Mouse (Mus musculus): ENCODE results near the gene Wipf1. TPM values are rescaled to one million over a fixed set of nuclear protein-coding genes. Genes with fewer than 3 reads are reported as not detected.

The Wipf1 gene
- total and polyA plus RNA-seq, 3 experiments, result 0.98 to 50.6 (median 7.1) TPM

GRCm38 (mm10) chr2:73527956-73528355, 1.6 kb downstream of the Wipf1 start:
- Histone ChIP-seq H3K9me3 (replicated peaks) (peaks cover 5% of the 10 kb centered on the region), H3K27me3 (ENCODE audit: insufficient read depth, low read length) (no peaks in the 10 kb centered on the region), H3K4me3 (ENCODE audit: low read depth, low read length) (no peak overlapping the region), H3K4me1 (ENCODE audit: insufficient read depth, low read depth, low read length) (no peaks in the 10 kb centered on the region), H3K36me3 (replicated peaks) (no peaks in the 10 kb centered on the region)
- DNase-seq (ENCODE audit: low spot score) (no peak), ATAC-seq (ENCODE audit: extremely low read depth, insufficient number of reproducible peaks, low FRiP score, poor library complexity, severe bottlenecking) (no peak)
- TF ChIP-seq GATA1 (IDR thresholded peaks at IDR 0.05; ENCODE audit: borderline replicate concordance, low read length) (no peak), CTCF (IDR thresholded peaks at IDR 0.05; ENCODE audit: low read depth, low read length) (no peak), POLR2AphosphoS5 (IDR thresholded peaks at IDR 0.05; ENCODE audit: insufficient replicate concordance, low read depth, low read length) (no peak), TAL1 (conservative IDR thresholded peaks at IDR 0.05; ENCODE audit: low read depth, low read length) (no peak), GATA2 (IDR thresholded peaks at IDR 0.05; ENCODE audit: borderline replicate concordance, low read depth, low read length) (no peak)

GRCm38 (mm10) chr2:73526691-73527090, 2.8 kb downstream of the Wipf1 start:
- no peak for TF ChIP-seq GATA2 (IDR thresholded peaks at IDR 0.05; ENCODE audit: borderline replicate concordance, low read depth, low read length)
- no peak for TF ChIP-seq CTCF (IDR thresholded peaks at IDR 0.05; ENCODE audit: low read depth, low read length)
- TF ChIP-seq TAL1 (conservative IDR thresholded peaks at IDR 0.05; ENCODE audit: low read depth, low read length), result no peak
- no peak for TF ChIP-seq GATA1 (IDR thresholded peaks at IDR 0.05; ENCODE audit: borderline replicate concordance, low read length)
- TF ChIP-seq POLR2AphosphoS5 (IDR thresholded peaks at IDR 0.05; ENCODE audit: insufficient replicate concordance, low read depth, low read length), result no peak
- Histone ChIP-seq H3K9me3 (replicated peaks) (peaks cover 5% of the 10 kb centered on the region), H3K4me3 (ENCODE audit: low read depth, low read length) (no peak overlapping the region), H3K36me3 (replicated peaks) (no peaks in the 10 kb centered on the region), H3K4me1 (ENCODE audit: insufficient read depth, low read depth, low read length) (no peaks in the 10 kb centered on the region), H3K27me3 (ENCODE audit: insufficient read depth, low read length) (peaks cover 2% of the 10 kb centered on the region; the same call in 1 of the 2 replicates)
- DNase-seq (ENCODE audit: low spot score), result no peak
- no peak for ATAC-seq (ENCODE audit: extremely low read depth, insufficient number of reproducible peaks, low FRiP score, poor library complexity, severe bottlenecking)

- TF ChIP-seq CTCF (IDR thresholded peaks at IDR 0.05; ENCODE audit: low read depth, low read length) (no peak), GATA1 (IDR thresholded peaks at IDR 0.05; ENCODE audit: borderline replicate concordance, low read length) (no peak), TAL1 (conservative IDR thresholded peaks at IDR 0.05; ENCODE audit: low read depth, low read length) (no peak), GATA2 (IDR thresholded peaks at IDR 0.05; ENCODE audit: borderline replicate concordance, low read depth, low read length) (no peak), POLR2AphosphoS5 (IDR thresholded peaks at IDR 0.05; ENCODE audit: insufficient replicate concordance, low read depth, low read length) (no peak)
- Histone ChIP-seq H3K9me3 (replicated peaks) (no peaks in the 10 kb centered on the region), H3K27me3 (ENCODE audit: insufficient read depth, low read length) (peaks cover 6% of the 10 kb centered on the region; the same call in 1 of the 2 replicates), H3K4me3 (ENCODE audit: low read depth, low read length) (no peak overlapping the region), H3K36me3 (replicated peaks) (no peaks in the 10 kb centered on the region), H3K4me1 (ENCODE audit: insufficient read depth, low read depth, low read length) (no peaks in the 10 kb centered on the region)
- ATAC-seq (ENCODE audit: extremely low read depth, insufficient number of reproducible peaks, low FRiP score, poor library complexity, severe bottlenecking) (no peak), DNase-seq (ENCODE audit: low spot score) (no peak)
Observed at GRCm38 (mm10) chr2:73522891-73523290, 6.6 kb downstream of the Wipf1 start.

GRCm38 (mm10) chr2:73522336-73522735, 7.2 kb downstream of the Wipf1 start:
- ATAC-seq (ENCODE audit: extremely low read depth, insufficient number of reproducible peaks, low FRiP score, poor library complexity, severe bottlenecking), result no peak
- TF ChIP-seq POLR2AphosphoS5 (IDR thresholded peaks at IDR 0.05; ENCODE audit: insufficient replicate concordance, low read depth, low read length), result no peak
- no peak for TF ChIP-seq CTCF (IDR thresholded peaks at IDR 0.05; ENCODE audit: low read depth, low read length)
- no peak for TF ChIP-seq TAL1 (conservative IDR thresholded peaks at IDR 0.05; ENCODE audit: low read depth, low read length)
- DNase-seq (ENCODE audit: low spot score), result no peak
- H3K4me3 ChIP-seq (ENCODE audit: low read depth, low read length), result no peak overlapping the region
- H3K27me3 ChIP-seq (ENCODE audit: insufficient read depth, low read length), result peaks cover 6% of the 10 kb centered on the region; the same call in 1 of the 2 replicates
- H3K36me3 ChIP-seq (replicated peaks), result no peaks in the 10 kb centered on the region
- no peaks in the 10 kb centered on the region for H3K4me1 ChIP-seq (ENCODE audit: insufficient read depth, low read depth, low read length)
- no peaks in the 10 kb centered on the region for H3K9me3 ChIP-seq (replicated peaks)

- no peak for TF ChIP-seq TAL1 (conservative IDR thresholded peaks at IDR 0.05; ENCODE audit: low read depth, low read length)
- no peak for TF ChIP-seq GATA1 (IDR thresholded peaks at IDR 0.05; ENCODE audit: borderline replicate concordance, low read length)
- no peak for ATAC-seq (ENCODE audit: extremely low read depth, insufficient number of reproducible peaks, low FRiP score, poor library complexity, severe bottlenecking)
- Histone ChIP-seq H3K36me3 (replicated peaks) (no peaks in the 10 kb centered on the region), H3K27me3 (ENCODE audit: insufficient read depth, low read length) (peaks cover 8% of the 10 kb centered on the region; the same call in 1 of the 2 replicates), H3K4me1 (ENCODE audit: insufficient read depth, low read depth, low read length) (no peaks in the 10 kb centered on the region), H3K9me3 (replicated peaks) (no peaks in the 10 kb centered on the region), H3K4me3 (ENCODE audit: low read depth, low read length) (no peak overlapping the region)
- no peak for DNase-seq (ENCODE audit: low spot score)
Observed at GRCm38 (mm10) chr2:73521737-73522136, 7.8 kb downstream of the Wipf1 start.

GRCm38 (mm10) chr2:73518966-73519365, 10.6 kb downstream of the Wipf1 start:
- H3K27me3 ChIP-seq (ENCODE audit: insufficient read depth, low read length), result peaks cover 11% of the 10 kb centered on the region
- TF ChIP-seq GATA2 (IDR thresholded peaks at IDR 0.05; ENCODE audit: borderline replicate concordance, low read depth, low read length) (no peak), TAL1 (conservative IDR thresholded peaks at IDR 0.05; ENCODE audit: low read depth, low read length) (no peak), POLR2AphosphoS5 (IDR thresholded peaks at IDR 0.05; ENCODE audit: insufficient replicate concordance, low read depth, low read length) (no peak), CTCF (IDR thresholded peaks at IDR 0.05; ENCODE audit: low read depth, low read length) (no peak), GATA1 (IDR thresholded peaks at IDR 0.05; ENCODE audit: borderline replicate concordance, low read length) (no peak)
- no peaks in the 10 kb centered on the region for H3K4me1 ChIP-seq (ENCODE audit: insufficient read depth, low read depth, low read length)
- H3K4me3 ChIP-seq (ENCODE audit: low read depth, low read length), result no peak overlapping the region
- ATAC-seq (ENCODE audit: extremely low read depth, insufficient number of reproducible peaks, low FRiP score, poor library complexity, severe bottlenecking) (no peak), DNase-seq (ENCODE audit: low spot score) (no peak)
- H3K36me3 ChIP-seq (replicated peaks), result no peaks in the 10 kb centered on the region
- H3K9me3 ChIP-seq (replicated peaks), result no peaks in the 10 kb centered on the region

GRCm38 (mm10) chr2:73518311-73518710, 11.2 kb downstream of the Wipf1 start:
- no peak overlapping the region for H3K4me3 ChIP-seq (ENCODE audit: low read depth, low read length)
- ATAC-seq (ENCODE audit: extremely low read depth, insufficient number of reproducible peaks, low FRiP score, poor library complexity, severe bottlenecking), result no peak
- no peaks in the 10 kb centered on the region for H3K36me3 ChIP-seq (replicated peaks)
- no peak for TF ChIP-seq TAL1 (conservative IDR thresholded peaks at IDR 0.05; ENCODE audit: low read depth, low read length)
- no peak for TF ChIP-seq GATA2 (IDR thresholded peaks at IDR 0.05; ENCODE audit: borderline replicate concordance, low read depth, low read length)
- no peak for TF ChIP-seq CTCF (IDR thresholded peaks at IDR 0.05; ENCODE audit: low read depth, low read length)
- no peak for TF ChIP-seq POLR2AphosphoS5 (IDR thresholded peaks at IDR 0.05; ENCODE audit: insufficient replicate concordance, low read depth, low read length)
- no peak for TF ChIP-seq GATA1 (IDR thresholded peaks at IDR 0.05; ENCODE audit: borderline replicate concordance, low read length)
- no peaks in the 10 kb centered on the region for H3K4me1 ChIP-seq (ENCODE audit: insufficient read depth, low read depth, low read length)
- H3K27me3 ChIP-seq (ENCODE audit: insufficient read depth, low read length), result peaks cover 11% of the 10 kb centered on the region
- H3K9me3 ChIP-seq (replicated peaks), result no peaks in the 10 kb centered on the region
- no peak for DNase-seq (ENCODE audit: low spot score)

Measured in G1E (cell line).